Mouse (Mus musculus): ENCODE data around the gene Lyve1. TPM values are rescaled to one million over a fixed set of nuclear protein-coding genes. Genes with fewer than 3 reads are reported as not detected.

Gene Lyve1
- polyA plus RNA-seq, 1 experiment from 2014 or later = 1.7 TPM

GRCm38 (mm10) chr7:110847321-110847720, 15.7 kb downstream of the Lyve1 start:
- H3K4me1 ChIP-seq (replicated peaks) = peaks cover 10% of the 10 kb centered on the region
- H3K4me3 ChIP-seq = no peak overlapping the region
- 76% methylated on average over 2 of the region's 2 CpGs for WGBS
- 0 out of 2 replicates have a peak, but pooled peaks cover 4% of the 10 kb centered on the region for H3K9me3 ChIP-seq
- DNase-seq (ENCODE audit: low spot score) = no peak
- no peak overlapping the region for H3K27ac ChIP-seq
- no peaks in the 10 kb centered on the region for H3K36me3 ChIP-seq
- H3K27me3 ChIP-seq (ENCODE audit: insufficient read depth, poor library complexity, severe bottlenecking) = no peaks in the 10 kb centered on the region; the same call in 1 of the 2 replicates

GRCm38 (mm10) chr7:110843916-110844874, 18.8 kb downstream of the Lyve1 start, which contains the start of gene Rnf141:
TSS of gene Rnf141 (minus strand) at chr7:110844457.
- Histone ChIP-seq H3K36me3 (no peaks in the 10 kb centered on the region), H3K27me3 (ENCODE audit: insufficient read depth, poor library complexity, severe bottlenecking) (no peaks in the 10 kb centered on the region; the same call in 1 of the 2 replicates), H3K27ac (peak within 1 kb of the TSS; percentile 93), H3K9me3 (0 out of 2 replicates have a peak, but pooled peaks cover 4% of the 10 kb centered on the region), H3K4me1 (replicated peaks) (peaks cover 10% of the 10 kb centered on the region), H3K4me3 (peak within 1 kb of the TSS; percentile 85)
- DNase-seq (ENCODE audit: low spot score) = peak; percentile 93
- under 1% methylated on average over 42 of the region's 42 CpGs for WGBS

DNA sequence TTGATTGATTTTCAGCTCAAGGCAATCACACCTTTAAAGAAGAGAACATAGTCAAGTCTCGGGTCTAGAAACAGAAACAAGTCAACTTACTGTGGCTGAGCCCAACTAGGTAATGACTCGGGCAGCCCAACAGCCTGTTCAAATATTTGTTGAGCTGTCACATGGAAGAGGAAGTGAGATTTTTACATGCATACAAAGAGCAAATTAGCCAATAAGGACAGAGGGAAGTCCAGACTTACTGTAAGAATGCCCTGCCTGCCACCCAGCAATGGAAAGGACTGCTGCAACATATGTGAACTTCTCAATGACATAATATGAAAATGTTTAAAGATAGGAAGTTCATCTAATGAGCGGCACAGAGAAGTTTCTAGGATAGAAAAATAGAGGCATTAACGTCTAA, 22.7 kb downstream of the Lyve1 start:
- Histone ChIP-seq H3K9me3 (no peaks in the 10 kb centered on the region), H3K27me3 (ENCODE audit: insufficient read depth, poor library complexity, severe bottlenecking) (no peaks in the 10 kb centered on the region), H3K4me3 (no peak overlapping the region), H3K36me3 (peaks cover 8% of the 10 kb centered on the region; the same call in 1 of the 2 replicates), H3K4me1 (replicated peaks) (peaks cover 10% of the 10 kb centered on the region), H3K27ac (no peak overlapping the region)
- DNase-seq (ENCODE audit: low spot score) = no peak
- WGBS = 86% methylated on average over 4 of the region's 4 CpGs

- no peak for DNase-seq (ENCODE audit: low spot score)
- Histone ChIP-seq H3K36me3 (peaks cover 30% of the 10 kb centered on the region), H3K27ac (no peak overlapping the region), H3K4me3 (no peak overlapping the region), H3K9me3 (no peaks in the 10 kb centered on the region), H3K27me3 (ENCODE audit: insufficient read depth, poor library complexity, severe bottlenecking) (no peaks in the 10 kb centered on the region), H3K4me1 (replicated peaks) (no peaks in the 10 kb centered on the region)
- 74% methylated on average over 3 of the region's 3 CpGs for WGBS
Observed at GRCm38 (mm10) chr7:110834522-110834921, 28.5 kb downstream of the Lyve1 start.

- Histone ChIP-seq H3K36me3 (peaks cover 35% of the 10 kb centered on the region), H3K27ac (no peak overlapping the region), H3K9me3 (no peaks in the 10 kb centered on the region), H3K4me1 (replicated peaks) (no peaks in the 10 kb centered on the region), H3K4me3 (no peak overlapping the region), H3K27me3 (ENCODE audit: insufficient read depth, poor library complexity, severe bottlenecking) (no peaks in the 10 kb centered on the region)
- no peak for DNase-seq (ENCODE audit: low spot score)
- 86% methylated on average over 1 of the region's 1 CpGs for WGBS
Observed at GRCm38 (mm10) chr7:110834018-110834417, 29.0 kb downstream of the Lyve1 start.

- Histone ChIP-seq H3K27ac (no peak overlapping the region), H3K9me3 (no peaks in the 10 kb centered on the region), H3K36me3 (peaks cover 44% of the 10 kb centered on the region), H3K4me1 (replicated peaks) (no peaks in the 10 kb centered on the region), H3K27me3 (ENCODE audit: insufficient read depth, poor library complexity, severe bottlenecking) (no peaks in the 10 kb centered on the region), H3K4me3 (no peak overlapping the region)
- DNase-seq (ENCODE audit: low spot score) = no peak
- 95% methylated on average over 1 of the region's 1 CpGs for WGBS
Observed at GRCm38 (mm10) chr7:110833024-110833423, 30.0 kb downstream of the Lyve1 start.

DNA sequence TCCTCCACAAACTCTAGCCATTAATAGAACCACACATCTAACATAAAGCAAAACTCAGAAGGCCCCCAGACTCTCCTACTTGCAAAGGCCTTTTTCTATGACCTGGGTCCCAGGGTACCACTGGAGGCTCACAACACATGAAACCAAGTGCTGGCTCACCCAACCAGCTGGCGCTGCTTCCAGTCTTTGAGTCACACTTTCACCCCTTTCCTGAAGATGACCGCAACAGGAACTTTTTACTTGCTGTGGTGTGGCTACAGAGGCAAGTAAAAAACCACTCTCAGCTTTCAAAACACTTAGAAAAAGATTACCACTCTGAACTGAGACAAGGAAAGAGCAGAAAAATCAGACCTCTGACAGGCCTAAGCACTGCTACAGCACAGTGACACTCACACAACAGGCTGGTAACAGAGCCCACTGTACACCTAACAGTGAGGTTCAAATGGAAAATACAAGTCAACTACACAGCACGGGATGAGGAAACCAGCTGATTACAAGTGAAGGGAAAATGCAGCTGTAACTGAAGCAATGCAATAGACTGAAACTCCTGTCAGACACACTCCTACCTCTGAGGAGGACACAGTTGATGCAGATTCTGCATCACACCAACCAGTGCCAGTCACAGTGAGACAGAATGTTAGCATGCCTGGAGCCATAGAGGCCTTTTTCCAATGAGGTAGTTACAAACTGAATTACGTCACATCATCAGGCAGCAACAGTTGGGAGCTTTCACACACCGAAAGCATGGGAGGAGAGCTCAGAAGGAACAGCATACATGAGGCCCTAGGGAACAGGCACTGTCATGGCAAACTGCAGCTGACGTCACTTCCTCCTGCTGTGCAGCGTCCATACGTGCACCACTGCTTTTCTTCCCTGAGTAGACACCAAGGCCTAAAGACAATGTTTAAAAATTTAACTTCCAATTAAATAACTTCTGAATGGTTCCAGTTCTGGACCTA, 38.8 kb downstream of the Lyve1 start:
- Histone ChIP-seq H3K36me3 (peaks cover 55% of the 10 kb centered on the region), H3K27ac (no peak overlapping the region), H3K4me3 (no peak overlapping the region), H3K4me1 (replicated peaks) (peaks cover 10% of the 10 kb centered on the region; the same call in 1 of the 2 replicates), H3K9me3 (no peaks in the 10 kb centered on the region), H3K27me3 (ENCODE audit: insufficient read depth, poor library complexity, severe bottlenecking) (no peaks in the 10 kb centered on the region)
- WGBS = 89% methylated on average over 8 of the region's 8 CpGs
- DNase-seq (ENCODE audit: low spot score) = no peak

GRCm38 (mm10) chr7:110823593-110823992, 39.4 kb downstream of the Lyve1 start:
- Histone ChIP-seq H3K27me3 (ENCODE audit: insufficient read depth, poor library complexity, severe bottlenecking) (no peaks in the 10 kb centered on the region), H3K27ac (no peak overlapping the region), H3K36me3 (peaks cover 49% of the 10 kb centered on the region), H3K4me3 (no peak overlapping the region), H3K9me3 (no peaks in the 10 kb centered on the region), H3K4me1 (replicated peaks) (peaks cover 10% of the 10 kb centered on the region; the same call in 1 of the 2 replicates)
- WGBS = 81% methylated on average over 4 of the region's 4 CpGs
- no peak for DNase-seq (ENCODE audit: low spot score)

DNA sequence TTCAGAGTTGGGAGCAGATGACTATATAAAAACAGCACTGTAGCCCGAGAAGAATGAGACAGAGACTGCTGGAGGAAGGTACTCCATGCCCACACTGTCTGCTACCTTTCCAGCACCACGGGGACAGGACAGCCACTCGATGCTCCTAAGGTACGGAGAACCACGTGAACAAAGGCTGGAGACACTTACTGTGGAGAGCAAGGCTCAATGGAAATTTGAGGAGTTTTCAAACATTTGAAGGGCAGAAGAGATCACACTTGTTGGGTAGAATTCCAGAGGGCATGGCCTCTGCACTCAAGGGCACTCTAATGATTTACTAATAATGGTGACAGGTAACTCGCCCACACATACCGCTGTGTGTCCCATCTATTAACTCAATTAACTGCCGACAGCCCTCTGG, 40.0 kb downstream of the Lyve1 start:
- WGBS = 84% methylated on average over 8 of the region's 8 CpGs
- DNase-seq (ENCODE audit: low spot score) = no peak
- Histone ChIP-seq H3K4me3 (no peak overlapping the region), H3K27me3 (ENCODE audit: insufficient read depth, poor library complexity, severe bottlenecking) (no peaks in the 10 kb centered on the region), H3K4me1 (replicated peaks) (peaks cover 10% of the 10 kb centered on the region; the same call in 1 of the 2 replicates), H3K9me3 (no peaks in the 10 kb centered on the region), H3K27ac (no peak overlapping the region), H3K36me3 (peaks cover 44% of the 10 kb centered on the region)

- Histone ChIP-seq H3K27me3 (ENCODE audit: insufficient read depth, poor library complexity, severe bottlenecking) (no peaks in the 10 kb centered on the region), H3K4me3 (no peak overlapping the region), H3K9me3 (no peaks in the 10 kb centered on the region), H3K4me1 (replicated peaks) (peaks cover 10% of the 10 kb centered on the region; the same call in 1 of the 2 replicates), H3K36me3 (peaks cover 42% of the 10 kb centered on the region), H3K27ac (no peak overlapping the region)
- 89% methylated on average over 4 of the region's 4 CpGs for WGBS
- DNase-seq (ENCODE audit: low spot score) = no peak
Observed at GRCm38 (mm10) chr7:110822055-110822454, 41.0 kb downstream of the Lyve1 start.

GRCm38 (mm10) chr7:110821653-110822052, 41.4 kb downstream of the Lyve1 start:
- H3K4me3 ChIP-seq = no peak overlapping the region
- no peaks in the 10 kb centered on the region for H3K27me3 ChIP-seq (ENCODE audit: insufficient read depth, poor library complexity, severe bottlenecking)
- no peak for DNase-seq (ENCODE audit: low spot score)
- H3K27ac ChIP-seq = no peak overlapping the region; the same call in 1 of the 2 replicates
- H3K9me3 ChIP-seq = no peaks in the 10 kb centered on the region
- WGBS = 79% methylated on average over 3 of the region's 3 CpGs
- H3K4me1 ChIP-seq (replicated peaks) = peaks cover 10% of the 10 kb centered on the region; the same call in 1 of the 2 replicates
- H3K36me3 ChIP-seq = peaks cover 38% of the 10 kb centered on the region

DNA sequence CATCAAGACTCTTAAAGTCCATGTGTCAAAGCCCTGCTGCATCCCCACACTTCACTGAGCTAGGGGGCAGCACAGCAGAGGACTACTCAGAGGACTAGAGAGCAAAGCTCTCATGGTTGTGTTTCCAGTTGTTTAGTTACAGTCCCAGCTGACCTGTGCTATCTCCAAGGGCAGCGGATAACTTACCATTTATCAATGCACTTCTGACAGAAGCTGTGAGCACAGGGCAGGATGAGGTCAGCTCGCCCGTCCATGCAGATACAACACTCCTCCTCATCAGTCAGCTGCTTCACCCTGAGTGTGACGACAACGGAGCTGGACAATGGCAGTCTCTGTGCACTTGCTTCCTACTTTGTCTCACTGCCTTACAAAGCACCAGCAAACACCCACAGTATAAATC, 42.0 kb downstream of the Lyve1 start:
- DNase-seq (ENCODE audit: low spot score) = no peak
- H3K27ac ChIP-seq = no peak overlapping the region; the same call in 1 of the 2 replicates
- no peak overlapping the region for H3K4me3 ChIP-seq
- peaks cover 36% of the 10 kb centered on the region for H3K36me3 ChIP-seq
- no peaks in the 10 kb centered on the region for H3K9me3 ChIP-seq
- H3K4me1 ChIP-seq (replicated peaks) = peaks cover 10% of the 10 kb centered on the region; the same call in 1 of the 2 replicates
- 34% methylated on average over 5 of the region's 5 CpGs for WGBS
- no peaks in the 10 kb centered on the region for H3K27me3 ChIP-seq (ENCODE audit: insufficient read depth, poor library complexity, severe bottlenecking)

Measured in hindbrain, embryonic 10.5 days (tissue).